Mouse (Mus musculus) lung, postnatal 36 days (tissue): ENCODE measurements around the gene Ank2.

Experiments used
- DNase-seq: peaks from one replicate; pipeline ENCODE4 v3.0.0; 2022; ENCODE audit warnings: mixed read lengths

Ank2 gene

GRCm38 (mm10) chr3:126968721-126969120 is 530.4 kb downstream of the Ank2 start:
- DNase-seq, result no peak

GRCm38 (mm10) chr3:126965767-126966166 is 533.4 kb downstream of the Ank2 start:
- no peak for DNase-seq

- DNase-seq, result no peak
These were observed 536.8 kb downstream of the Ank2 start for GRCm38 (mm10) chr3:126962326-126962725.

- no peak for DNase-seq
These were observed 546.5 kb downstream of the Ank2 start for GRCm38 (mm10) chr3:126952698-126953097.

GRCm38 (mm10) chr3:126946591-126946990 is 552.6 kb downstream of the Ank2 start:
- no peak for DNase-seq

GRCm38 (mm10) chr3:126944838-126945237 is 554.3 kb downstream of the Ank2 start:
- DNase-seq, result no peak

- no peak for DNase-seq
These were observed 555.1 kb downstream of the Ank2 start for GRCm38 (mm10) chr3:126944081-126944480.

GRCm38 (mm10) chr3:126940452-126940851 is 558.7 kb downstream of the Ank2 start:
- DNase-seq, result no peak

GRCm38 (mm10) chr3:126931884-126932506 is 567.2 kb downstream of the Ank2 start:
- peak; percentile 23 for DNase-seq

- peak; percentile 32 for DNase-seq
These were observed 575.4 kb downstream of the Ank2 start for GRCm38 (mm10) chr3:126923575-126924382.

- DNase-seq, result no peak
These were observed 577.2 kb downstream of the Ank2 start for GRCm38 (mm10) chr3:126921941-126922340.

GRCm38 (mm10) chr3:126920296-126920695 is 578.9 kb downstream of the Ank2 start:
- DNase-seq, result no peak

- peak; percentile 39 for DNase-seq
These were observed 580.2 kb downstream of the Ank2 start for GRCm38 (mm10) chr3:126918805-126919473.

GRCm38 (mm10) chr3:126916381-126916780 is 582.8 kb downstream of the Ank2 start:
- DNase-seq, result no peak

GRCm38 (mm10) chr3:126903543-126903942 is 595.6 kb downstream of the Ank2 start:
- DNase-seq, result peak; percentile 58

- no peak for DNase-seq
These were observed 612.5 kb downstream of the Ank2 start for GRCm38 (mm10) chr3:126886644-126887043.

- DNase-seq, result no peak
These were observed 613.1 kb downstream of the Ank2 start for GRCm38 (mm10) chr3:126886090-126886489.

GRCm38 (mm10) chr3:126878233-126878632 is 620.9 kb downstream of the Ank2 start:
- DNase-seq, result no peak
